Mouse (Mus musculus) cerebral cortex, adult 2 months (tissue): ENCODE data around the gene Ofcc1.

ENCODE experiments used
- WGBS: fragments of 180-500 bp; shearing (Covaris S2); methylation state at CpG from one replicate; pipeline ENCODE4 v1.1.7; 2018; 5-methylcytosine and 5-hydroxymethylcytosine counted together

Ofcc1 gene

DNA sequence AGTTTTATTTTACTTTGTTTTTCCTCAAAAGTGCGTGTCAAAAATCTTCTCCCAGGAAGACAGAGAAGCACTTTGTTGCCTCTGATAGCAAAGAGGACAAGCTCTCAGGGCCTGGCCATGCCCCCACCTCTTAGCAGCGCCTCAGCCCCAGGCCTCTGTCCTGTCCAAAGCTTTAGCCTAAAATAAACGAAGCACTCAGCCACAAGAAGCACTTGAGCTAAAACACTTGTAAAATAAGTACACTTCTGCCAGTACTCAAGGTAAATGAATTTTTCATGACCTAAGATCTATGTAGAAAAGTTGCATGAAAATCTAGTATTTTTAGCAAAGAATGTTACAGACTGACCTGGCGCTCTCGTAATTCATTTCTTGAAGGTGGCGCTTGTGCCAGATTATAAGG lies 117.4 kb downstream of the Ofcc1 start:
- WGBS, result 69% methylated on average over 6 of the region's 6 CpGs

DNA sequence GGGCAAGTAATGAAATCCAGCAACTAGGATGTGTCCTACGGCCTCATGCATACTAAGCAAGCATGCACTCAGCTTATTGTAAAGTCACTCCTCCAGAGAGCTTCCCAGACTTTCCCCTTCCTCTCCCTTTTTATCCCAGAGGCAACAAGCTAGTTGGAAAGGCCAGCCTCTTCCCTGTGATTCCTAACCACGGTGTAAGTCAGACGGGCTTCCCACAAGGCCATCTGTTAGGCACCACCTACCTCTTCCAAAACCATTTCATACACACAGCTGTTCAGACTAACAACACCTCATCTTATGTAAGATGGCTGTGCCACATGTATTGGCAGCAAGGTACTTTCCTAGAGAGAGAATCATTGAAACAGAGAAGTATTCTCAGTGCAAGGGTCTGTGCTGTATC lies 124.9 kb downstream of the Ofcc1 start:
- 51% methylated on average over 3 of the region's 3 CpGs for WGBS

DNA sequence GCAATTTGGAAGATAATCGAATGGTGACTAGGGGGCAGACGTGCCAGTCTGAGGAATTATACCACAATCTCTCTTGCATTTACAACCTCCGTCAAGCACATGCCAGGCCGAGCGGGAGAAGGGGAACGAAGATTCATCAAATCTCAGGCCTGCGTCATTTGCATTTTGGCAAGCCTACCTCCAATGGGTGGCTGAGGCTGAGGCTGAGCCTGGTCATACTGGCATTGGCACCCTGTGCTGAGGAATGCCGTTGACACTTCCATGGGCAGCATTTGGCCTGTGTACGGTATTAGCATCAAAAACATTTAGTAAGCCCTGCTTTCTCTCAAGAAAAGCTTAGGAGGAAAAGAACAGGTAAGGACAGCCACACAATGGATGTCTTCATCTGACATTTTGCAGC lies 152.9 kb downstream of the Ofcc1 start:
- WGBS, result 71% methylated on average over 9 of the region's 9 CpGs

DNA sequence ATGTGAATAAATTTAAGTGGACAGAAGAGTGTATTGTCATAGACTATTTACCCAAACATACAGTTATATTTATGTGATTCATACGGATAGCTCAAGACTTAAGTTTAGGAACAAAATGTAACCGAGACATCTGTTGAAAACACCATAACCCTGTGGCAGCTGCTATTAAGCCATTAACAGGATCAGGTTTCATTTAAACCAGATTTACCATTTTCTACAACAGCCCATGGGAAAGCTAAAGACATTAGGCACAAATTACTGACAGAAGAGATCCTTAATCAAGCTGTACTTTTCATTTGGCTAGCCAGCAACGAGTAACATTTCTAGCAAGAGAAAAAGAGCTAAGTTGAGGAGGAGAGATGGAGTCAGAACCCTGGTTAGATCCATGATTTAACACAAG lies 179.5 kb downstream of the Ofcc1 start:
- WGBS, result 79% methylated on average over 3 of the region's 3 CpGs

DNA sequence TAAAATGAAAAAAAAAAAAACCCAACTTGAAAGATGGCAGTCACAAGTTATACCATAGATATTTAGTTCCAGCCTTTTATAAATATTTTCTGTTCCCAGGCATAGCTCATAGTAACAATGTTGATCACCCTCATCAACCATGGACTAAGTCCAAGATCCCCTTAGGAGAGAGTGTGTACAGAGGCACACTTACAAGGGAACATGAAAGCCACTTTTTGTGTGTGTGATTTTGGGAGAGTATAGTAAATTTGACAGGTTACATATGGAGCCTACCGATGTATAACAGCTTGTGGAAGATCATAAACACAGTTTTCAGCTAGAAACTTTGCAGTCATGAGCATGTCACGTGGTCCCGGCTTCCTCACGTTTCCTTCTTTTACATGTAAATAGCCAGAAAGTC lies 189.5 kb downstream of the Ofcc1 start:
- WGBS, result 81% methylated on average over 4 of the region's 4 CpGs

DNA sequence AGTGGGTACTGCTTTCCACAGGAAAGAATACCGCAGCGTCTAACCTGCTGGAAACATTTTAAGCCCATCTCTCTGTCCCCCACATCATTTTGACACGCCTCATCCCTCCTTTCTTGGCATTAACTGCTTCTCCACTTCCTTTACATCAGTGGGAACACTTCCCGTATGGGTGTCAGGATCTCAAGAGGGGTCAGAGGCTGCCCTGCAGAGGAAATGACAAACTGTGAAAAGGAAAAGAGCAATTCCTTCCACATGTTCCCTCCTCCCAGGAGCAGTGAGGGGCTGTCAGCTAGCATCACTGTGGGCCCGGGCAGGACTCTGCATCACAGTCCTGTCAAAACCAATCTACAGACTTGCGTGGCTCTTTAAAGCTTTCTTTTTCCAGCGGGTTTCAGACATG lies 193.4 kb downstream of the Ofcc1 start:
- 77% methylated on average over 7 of the region's 7 CpGs for WGBS

DNA sequence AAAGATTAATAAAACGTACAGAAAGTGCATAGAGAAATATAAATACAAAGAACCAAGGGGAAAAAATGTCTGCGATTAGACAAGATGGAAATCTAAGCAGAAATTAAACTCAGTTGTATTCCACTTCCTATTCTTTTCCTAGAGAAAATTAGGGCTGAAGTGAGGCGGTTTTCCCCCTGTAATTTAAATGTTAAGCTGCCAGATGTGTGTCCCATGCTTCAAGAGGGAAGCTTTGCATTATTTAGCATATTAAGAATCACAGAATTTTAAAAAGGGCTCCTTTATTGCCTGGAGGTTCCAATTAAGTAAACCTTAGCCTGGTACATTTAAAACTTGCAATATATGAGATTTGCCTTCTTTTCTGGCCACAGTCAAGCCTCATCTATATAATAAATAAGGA lies 205.8 kb downstream of the Ofcc1 start:
- 61% methylated on average over 3 of the region's 3 CpGs for WGBS

DNA sequence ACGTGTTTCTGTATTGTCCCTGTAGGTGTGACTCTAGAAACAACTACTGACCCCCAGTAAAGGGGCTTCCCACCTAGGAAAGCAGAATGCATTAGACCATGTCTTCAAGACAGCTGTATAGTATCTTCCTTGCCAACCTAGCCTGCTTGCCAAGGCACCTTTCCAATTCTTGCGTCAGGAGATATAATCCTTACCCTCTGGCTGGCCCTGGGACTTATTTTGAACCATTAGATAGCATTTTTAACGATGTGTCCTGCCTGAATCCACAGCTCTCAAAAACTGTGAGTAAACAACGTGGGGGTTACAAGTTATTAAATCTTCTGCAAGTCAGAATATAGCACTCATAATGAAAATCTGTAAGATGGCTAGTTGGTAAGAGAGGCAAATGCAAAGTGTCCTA lies 221.3 kb downstream of the Ofcc1 start:
- 79% methylated on average over 4 of the region's 4 CpGs for WGBS

DNA sequence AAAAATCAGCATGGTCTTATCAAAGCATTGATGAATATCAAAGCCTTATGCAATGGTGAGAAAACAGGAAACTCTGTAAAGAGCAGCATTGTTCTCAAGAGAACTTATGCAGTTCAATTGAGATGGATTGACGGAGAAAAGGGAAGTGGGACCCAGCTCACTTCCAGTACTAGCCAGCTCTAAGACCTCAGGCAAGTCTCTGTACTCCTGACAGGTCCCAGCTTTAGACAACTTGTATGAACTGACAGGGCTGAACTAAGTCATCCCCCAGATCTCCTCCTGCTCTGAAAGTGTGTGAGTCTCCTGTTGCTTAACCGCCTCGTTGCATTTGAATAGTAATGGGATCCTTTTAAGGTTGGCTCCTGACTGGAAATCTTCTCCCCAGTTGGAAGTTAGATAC lies 225.2 kb downstream of the Ofcc1 start:
- 45% methylated on average over 3 of the region's 3 CpGs for WGBS

DNA sequence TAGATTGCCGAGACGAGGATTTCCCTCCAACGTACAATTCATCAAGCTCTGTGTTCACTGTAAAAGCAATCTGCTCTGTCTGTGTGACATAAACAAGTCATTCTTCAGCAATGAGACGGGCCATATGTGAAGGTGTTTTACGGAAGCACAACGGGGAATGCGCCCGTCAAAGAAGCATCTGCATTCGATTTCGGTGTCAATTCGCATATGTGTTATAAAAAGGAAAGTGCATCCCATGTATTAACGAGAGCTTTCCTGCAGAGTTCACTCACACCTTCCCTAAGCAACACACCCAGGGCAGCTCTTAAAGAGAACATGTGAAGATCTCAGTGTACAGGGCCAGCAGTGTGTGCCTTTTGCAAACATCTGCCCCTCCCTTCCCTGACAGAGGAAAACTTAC lies 225.6 kb downstream of the Ofcc1 start:
- 47% methylated on average over 12 of the region's 12 CpGs for WGBS

DNA sequence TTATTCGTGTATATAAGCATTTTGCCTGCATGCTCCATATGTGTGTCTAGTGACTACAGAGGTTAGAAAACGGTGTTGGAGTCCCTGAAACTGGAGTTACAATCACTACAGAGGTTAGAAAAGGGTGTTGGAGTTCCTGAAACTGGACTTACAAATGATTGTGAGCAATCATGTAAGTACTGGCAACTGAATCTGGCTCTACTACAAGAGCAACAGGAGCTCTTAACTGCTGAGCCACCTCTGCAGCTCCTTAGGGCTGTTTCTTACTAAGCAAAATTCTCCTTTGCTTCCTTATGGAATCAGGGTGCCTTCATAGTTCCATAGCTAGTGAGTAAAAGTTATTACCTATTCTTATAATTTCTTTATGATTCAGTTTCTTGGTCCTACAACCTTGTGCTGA lies 237.4 kb downstream of the Ofcc1 start:
- 76% methylated on average over 2 of the region's 2 CpGs for WGBS

DNA sequence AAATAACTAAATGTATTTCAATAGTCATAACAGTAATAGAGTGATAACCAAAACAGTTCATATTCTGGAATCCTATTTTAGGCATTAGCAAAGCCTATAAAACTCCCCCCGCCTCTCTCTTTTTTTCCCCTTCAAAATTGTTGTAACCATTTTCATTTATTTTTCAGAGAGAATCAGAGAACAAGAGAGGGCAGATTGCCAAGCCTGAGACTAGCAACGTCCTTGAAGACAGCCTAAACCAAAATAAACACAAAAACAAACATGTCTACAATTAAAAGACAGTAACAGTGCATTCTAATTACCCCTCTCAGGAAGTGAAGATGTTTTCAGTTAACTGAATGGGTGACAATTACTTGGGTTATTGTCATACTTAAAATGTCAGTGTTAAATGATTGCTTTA lies 248.9 kb downstream of the Ofcc1 start:
- WGBS, result 51% methylated on average over 2 of the region's 2 CpGs

DNA sequence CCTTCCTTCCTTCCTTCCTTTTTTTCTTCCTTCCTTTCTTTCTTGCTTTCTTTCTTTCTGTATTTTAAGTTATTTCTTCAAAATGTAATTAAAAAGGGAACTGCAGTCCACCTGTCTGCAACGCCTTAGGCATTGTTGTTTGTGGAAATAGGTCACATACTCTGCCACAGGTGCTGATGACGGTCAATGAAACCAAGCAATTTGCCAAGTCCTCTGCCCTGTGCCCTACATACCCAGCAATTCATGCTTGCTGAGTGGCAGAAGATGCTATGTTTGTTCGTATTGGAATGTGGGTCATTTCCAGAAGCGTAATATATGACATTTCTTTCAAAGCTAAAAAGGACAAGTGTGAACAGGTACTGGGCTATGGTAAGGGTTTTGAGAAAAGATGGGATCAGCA lies 285.0 kb downstream of the Ofcc1 start:
- 86% methylated on average over 4 of the region's 4 CpGs for WGBS

DNA sequence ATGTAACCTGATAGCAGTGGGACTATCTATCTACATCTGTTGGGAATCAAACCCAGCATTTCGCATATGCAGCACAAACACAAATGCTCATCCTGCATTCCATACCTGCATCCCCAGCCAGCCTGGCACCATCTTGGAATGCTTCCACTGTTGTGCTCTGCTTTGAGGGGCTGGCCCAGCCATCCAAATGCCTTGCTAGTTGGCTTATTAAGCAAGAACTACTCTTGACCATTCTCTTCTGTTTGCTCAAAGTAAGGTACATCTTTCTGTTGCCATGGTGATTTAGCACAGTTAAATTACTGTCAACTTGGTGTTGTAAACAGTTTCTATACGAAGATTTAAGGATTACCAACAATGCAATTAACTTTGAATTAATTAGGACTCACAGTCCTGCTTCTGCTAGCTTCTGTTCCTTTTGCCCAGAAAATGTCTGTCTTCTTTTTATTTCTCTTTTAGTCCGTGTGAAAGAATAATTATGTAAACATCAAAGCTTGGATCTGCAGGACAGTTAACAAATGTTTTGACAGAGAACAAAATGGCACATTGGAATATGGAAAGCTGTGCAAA lies 286.3 kb downstream of the Ofcc1 start:
- WGBS, result 43% methylated on average over 3 of the region's 3 CpGs

DNA sequence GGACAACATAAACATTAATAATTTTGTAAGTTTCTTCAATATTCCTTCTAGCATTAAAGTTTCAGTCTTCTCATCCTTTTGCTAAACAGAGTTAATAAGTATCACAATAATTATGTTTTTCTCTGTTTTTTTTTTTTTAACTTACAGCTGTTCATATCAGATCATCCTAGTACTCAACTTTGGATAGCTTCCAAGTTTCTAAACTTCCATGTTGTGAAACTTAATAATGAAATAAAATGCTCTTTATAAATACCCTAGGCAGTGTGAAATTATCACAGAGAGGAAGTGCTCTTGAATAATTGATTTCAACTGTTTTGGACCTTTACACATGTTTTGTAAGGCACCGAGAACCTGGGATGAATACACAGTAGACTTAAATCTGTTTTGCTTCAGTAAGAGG lies 291.2 kb downstream of the Ofcc1 start:
- WGBS, result 93% methylated on average over 1 of the region's 1 CpGs

DNA sequence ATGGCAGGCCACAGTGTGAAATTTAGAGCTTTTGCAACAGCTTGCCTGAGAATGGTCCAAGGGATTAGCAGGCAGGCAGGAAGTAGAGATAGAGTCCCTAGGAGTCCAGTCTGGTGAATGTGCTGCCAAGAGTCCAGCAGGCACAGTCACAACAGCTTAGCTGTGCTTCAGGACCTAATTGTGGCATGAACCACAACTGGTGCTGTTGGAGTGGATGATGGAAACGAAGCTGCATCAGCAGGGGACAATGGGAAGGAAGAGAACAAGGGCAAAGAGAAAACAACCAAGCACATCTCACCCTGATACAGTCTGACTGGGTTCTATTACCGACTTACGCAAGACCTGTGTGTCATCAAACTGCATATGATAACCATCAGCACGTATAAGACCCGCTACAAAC lies 300.0 kb downstream of the Ofcc1 start:
- WGBS, result 87% methylated on average over 5 of the region's 5 CpGs

DNA sequence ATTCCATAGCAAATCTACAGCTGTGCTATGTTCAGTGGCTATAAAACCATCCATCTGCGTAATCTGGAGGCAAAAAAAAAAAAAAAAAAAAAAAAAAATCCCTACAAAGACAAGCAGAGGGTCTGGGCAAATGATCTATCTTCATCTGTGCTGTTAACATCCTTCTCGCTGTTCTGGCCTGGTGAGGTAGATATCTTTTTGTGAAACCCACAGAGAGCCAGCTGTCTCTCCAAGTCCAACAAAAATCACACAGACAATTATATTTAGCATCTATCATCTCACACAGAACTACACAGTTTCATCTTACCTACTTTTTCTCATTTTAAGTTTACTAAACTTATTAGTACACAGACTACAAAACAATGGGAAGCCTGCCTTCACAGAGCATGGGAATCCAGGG lies 323.4 kb downstream of the Ofcc1 start:
- 45% methylated on average over 2 of the region's 2 CpGs for WGBS

DNA sequence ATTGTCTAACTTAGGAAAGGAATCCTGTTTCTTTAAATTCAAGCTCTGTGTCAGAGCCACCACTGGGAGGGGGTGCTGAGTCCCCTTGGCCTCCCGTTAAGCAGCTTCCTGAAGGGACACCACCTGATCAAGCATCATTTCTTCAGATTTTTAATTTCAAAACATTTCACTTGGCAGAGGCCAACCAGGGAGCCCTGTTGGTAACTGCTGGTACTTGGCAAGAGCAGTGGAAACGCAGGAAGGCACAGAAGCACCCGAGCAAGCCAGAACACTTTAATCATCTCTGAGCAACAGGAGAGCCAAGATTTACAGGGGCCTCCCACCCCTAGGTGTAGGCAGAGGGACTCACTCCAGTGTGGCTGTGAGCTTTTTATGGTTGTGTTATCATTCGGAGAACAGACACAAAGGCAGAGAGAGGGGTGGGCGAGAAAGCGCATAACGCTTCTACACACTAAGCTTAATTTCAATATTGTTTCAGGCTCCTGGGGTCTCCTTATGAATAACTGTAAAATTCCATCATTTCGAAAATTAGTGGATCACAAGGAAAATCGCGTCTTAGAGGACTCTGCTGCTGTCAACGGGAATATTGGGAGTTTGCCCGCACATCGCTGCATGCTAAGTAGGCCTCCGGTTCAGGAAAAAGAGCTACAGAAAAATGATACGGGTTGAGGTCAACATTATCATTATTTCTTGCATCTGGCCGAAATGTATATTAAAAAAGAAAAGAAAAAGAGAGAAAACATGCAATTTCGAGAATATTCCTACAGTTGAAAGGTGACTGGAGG lies 324.1 kb downstream of the Ofcc1 start:
- WGBS, result 53% methylated on average over 17 of the region's 17 CpGs

DNA sequence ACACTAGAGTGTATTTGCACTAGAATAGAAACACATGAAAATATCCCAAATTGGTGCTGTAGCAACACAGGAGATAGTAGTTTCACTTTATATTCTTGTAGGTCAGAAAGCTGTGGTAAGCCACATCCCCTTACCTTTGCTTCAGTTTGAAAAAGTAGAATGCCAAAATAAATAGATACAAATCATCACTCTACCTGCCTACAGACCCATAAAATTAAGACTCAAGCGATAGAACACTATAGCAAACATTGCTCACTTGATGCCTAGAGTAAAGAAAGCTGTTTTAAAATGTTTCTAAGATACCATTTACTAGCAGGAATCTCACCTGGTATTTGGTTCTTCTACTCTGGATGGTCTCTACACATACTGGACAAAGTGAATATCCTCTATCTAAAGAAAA lies 331.8 kb downstream of the Ofcc1 start:
- 96% methylated on average over 1 of the region's 1 CpGs for WGBS

DNA sequence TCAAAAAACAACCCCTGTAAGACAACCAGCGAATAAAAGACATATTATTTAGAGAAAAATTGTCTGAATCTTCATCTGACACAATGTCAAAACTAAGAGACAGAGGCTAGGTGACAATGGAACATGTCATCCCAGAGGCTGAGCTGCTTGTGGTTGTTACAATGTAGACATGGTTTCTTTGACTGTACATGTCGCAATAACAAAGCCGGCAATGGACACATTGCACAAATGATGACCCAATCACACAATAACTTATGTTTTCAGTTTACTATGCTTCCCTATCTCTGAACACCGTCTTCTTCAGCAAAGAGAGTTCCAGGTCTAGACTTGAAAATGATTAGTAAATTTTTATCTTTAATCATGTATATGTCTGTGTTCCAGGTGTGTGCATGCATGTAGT lies 332.4 kb downstream of the Ofcc1 start:
- 96% methylated on average over 4 of the region's 4 CpGs for whole genome bisulfite sequencing

DNA sequence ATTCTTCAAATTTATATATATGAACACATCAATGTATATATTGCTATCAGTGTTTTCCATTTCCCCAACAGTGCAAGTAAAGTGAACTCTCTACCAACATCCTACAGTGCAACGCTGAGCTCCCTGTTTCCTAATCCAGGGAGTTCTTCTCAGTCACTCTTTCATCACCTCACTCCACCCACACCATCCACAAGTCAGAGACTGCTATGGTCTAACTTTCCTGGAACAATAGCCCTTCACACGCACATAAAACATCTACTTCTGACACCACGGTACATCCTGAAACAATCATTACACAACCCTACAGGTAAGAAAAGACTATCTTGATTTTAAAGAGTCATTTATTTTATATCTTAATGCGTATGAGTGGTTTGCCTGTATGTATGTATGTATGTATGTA lies 335.4 kb downstream of the Ofcc1 start:
- WGBS, result 92% methylated on average over 4 of the region's 4 CpGs

DNA sequence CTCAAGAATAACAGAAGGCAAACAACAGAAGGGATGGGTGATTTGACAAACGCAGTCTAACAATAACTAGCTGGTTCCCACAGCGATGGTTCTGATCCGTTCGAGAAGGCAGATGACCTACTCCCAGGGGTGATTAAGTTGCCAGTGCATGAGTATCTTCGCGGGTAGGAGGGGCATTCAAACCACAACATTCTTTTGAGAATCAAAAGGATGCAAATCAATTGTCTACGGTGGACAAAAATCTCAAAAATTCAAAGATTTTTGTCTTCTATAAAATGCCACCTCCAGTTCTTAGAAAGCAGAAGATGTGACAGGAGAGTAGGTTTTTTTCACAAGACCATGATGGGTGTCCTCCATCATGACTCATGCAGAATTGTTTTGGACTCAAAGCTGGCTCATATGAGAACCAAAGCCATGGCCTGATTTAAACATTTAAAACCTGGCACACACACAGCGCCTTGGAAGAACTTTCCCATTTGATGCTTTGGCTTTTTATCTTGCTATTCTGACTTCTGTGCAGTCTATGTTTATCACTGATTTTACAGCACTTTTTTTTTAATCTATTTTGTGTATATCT lies 338.0 kb downstream of the Ofcc1 start:
- WGBS, result 59% methylated on average over 8 of the region's 8 CpGs

DNA sequence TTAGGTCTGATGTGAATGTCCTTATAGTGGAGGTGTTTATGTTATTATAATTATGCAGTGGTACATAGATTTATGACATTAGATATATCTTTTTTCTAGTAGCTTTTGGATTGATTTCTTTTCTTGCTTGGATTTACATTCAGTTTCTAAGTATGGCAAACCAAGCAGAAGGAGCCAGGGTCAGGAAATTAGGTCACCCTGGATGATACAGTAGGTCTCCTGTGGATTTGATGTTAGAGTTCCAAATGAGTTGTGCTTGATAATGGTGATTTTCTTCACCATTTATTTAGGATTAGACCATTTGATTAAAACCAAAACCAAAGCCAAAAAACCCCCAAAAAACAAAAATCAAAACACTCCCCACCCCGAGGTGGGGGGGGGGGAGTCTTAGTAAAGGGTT lies 338.6 kb downstream of the Ofcc1 start:
- 39% methylated on average over 1 of the region's 1 CpGs for WGBS

DNA sequence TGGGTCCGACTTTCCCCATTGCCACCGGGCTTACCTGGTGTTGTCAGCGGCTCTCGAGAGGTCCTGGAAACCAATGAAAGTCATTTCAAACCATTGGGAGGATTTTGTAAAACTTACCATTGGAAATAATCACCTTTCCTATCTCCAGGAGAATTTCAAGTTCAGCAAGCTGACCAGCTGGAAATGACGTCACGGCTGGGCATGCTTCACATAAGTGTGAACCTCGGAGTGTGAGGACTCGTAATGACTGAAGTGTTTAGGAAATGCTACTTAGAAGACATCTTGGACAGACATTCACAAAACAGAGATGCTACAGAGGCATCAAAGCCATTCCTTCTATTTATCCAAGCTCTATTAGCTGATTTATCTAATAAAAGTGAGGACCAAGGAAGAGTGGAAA lies 361.0 kb downstream of the Ofcc1 start:
- 88% methylated on average over 8 of the region's 8 CpGs for WGBS
